Mouse (Mus musculus) heart, embryonic 13.5 days (tissue): Measurements from ENCODE around the gene Nhsl1. TPM values are rescaled to one million over a fixed set of nuclear protein-coding genes. Genes with fewer than 3 reads are reported as not detected.

ENCODE experiments used
- ATAC-seq: fragments of 200-750 bp; cut with Nextera tagmentation; 2 replicates; pipeline ENCODE4 v1.8.0; 2017; ENCODE audit warnings: moderate TSS enrichment; ENCODE audit not compliant: insufficient number of reproducible peaks, low FRiP score, low TSS enrichment; ENCODE audit errors: extremely low read depth
- H3K27ac ChIP-seq: fragments of 300-500 bp; sonication (generic); replicated peaks from 2 replicates; pipeline ENCODE4 v1.5.1; 2015; ENCODE audit warnings: moderate library complexity, mild to moderate bottlenecking, inconsistent platforms
- H3K27me3 ChIP-seq: fragments of 300-500 bp; sonication (generic); replicated peaks from 2 replicates; pipeline ENCODE4 v1.6.1; 2015; ENCODE audit warnings: mild to moderate bottlenecking, inconsistent platforms
- H3K36me3 ChIP-seq: fragments of 300-500 bp; sonication (generic); 2 replicates; pipeline ENCODE4 v1.6.1; 2015; ENCODE audit warnings: mild to moderate bottlenecking, inconsistent platforms
- H3K4me1 ChIP-seq: fragments of 300-500 bp; sonication (generic); 2 replicates; pipeline ENCODE4 v1.6.1; 2015; ENCODE audit warnings: inconsistent platforms
- H3K4me2 ChIP-seq: fragments of 300-500 bp; sonication (generic); 2 replicates; pipeline ENCODE4 v1.6.1; 2015; ENCODE audit warnings: inconsistent platforms, mild to moderate bottlenecking, moderate library complexity
- H3K4me3 ChIP-seq: fragments of 300-500 bp; sonication (generic); 2 replicates; pipeline ENCODE4 v1.5.1; 2015; ENCODE audit warnings: moderate library complexity, mild to moderate bottlenecking, inconsistent platforms
- H3K9ac ChIP-seq: fragments of 300-500 bp; sonication (generic); 2 replicates; pipeline ENCODE4 v1.6.1; 2015; ENCODE audit warnings: inconsistent platforms, mild to moderate bottlenecking, moderate library complexity
- H3K9me3 ChIP-seq: fragments of 300-500 bp; sonication (generic); 2 replicates; pipeline ENCODE4 v1.6.1; 2016; ENCODE audit warnings: inconsistent platforms
- WGBS: fragments of 180-500 bp; shearing (Covaris S2); methylation state at CpG from one replicate; pipeline ENCODE4 v1.1.7; 2015; ENCODE audit warnings: mixed read lengths; 5-methylcytosine and 5-hydroxymethylcytosine counted together
- polyA plus RNA-seq: library from polyadenylated mRNA; unstranded; fragments of >200 nt; fragmentation: Nextera tagmentation; extraction: Ambion mirVana; gene quantifications from 2 replicates; pipeline ENCODE4 v1.2.1, GENCODE M21; 2015

Nhsl1 gene
- polyA plus RNA-seq, 1 experiment from 2014 or later: 11.1 TPM

DNA sequence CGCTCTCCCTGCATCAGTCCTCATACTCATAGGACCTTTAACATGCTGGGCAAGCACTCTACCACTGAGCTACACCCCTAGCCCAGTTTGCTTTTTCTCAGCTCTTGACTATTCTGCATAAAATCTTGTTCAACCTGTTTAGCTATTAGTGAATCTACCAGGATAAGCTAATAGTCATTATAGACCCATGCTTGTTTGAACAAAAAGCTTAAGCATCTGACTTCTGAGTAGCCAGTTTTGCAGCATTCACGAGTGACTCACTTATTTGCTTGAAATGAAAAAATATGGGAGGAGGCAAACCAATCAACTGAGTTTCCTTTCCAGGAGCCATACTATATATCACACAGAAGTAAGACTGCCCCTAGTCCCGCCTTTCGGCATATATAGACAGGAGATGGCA lies 32.0 kb downstream of the Nhsl1 start:
- Histone ChIP-seq H3K4me2 (no peak overlapping the region), H3K9me3 (no peaks in the 10 kb centered on the region), H3K4me3 (no peak overlapping the region), H3K27ac (no peak overlapping the region), H3K27me3 (no peaks in the 10 kb centered on the region), H3K9ac (no peak overlapping the region), H3K4me1 (peaks cover 9% of the 10 kb centered on the region; the same call in 1 of the 2 replicates), H3K36me3 (no peaks in the 10 kb centered on the region)
- ATAC-seq: no peak
- 80% methylated on average over 4 of the region's 4 CpGs for WGBS

DNA sequence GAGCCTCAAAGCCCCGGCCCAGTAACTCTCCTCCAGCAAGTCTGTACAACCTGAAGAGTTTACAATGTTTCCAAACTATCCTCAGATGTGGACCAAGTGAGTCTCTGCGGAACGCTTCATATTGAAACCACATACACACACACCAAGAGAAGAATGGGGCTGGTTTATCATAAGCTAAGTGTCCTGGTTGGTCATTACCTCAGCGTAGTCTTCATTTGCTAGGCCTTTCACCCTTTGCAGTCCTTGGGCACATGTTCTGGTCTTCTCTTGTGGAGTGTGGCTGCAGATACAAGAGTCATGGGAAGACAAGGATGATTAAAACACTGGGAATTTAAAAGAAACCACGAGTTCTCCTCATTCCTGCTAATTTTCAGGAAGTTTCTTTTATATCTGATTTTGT lies 34.2 kb downstream of the Nhsl1 start:
- Histone ChIP-seq H3K27me3 (no peaks in the 10 kb centered on the region), H3K36me3 (no peaks in the 10 kb centered on the region), H3K4me1 (peaks cover 9% of the 10 kb centered on the region; the same call in 1 of the 2 replicates), H3K9ac (no peak overlapping the region), H3K9me3 (no peaks in the 10 kb centered on the region), H3K4me2 (no peak overlapping the region), H3K27ac (no peak overlapping the region), H3K4me3 (no peak overlapping the region)
- 77% methylated on average over 5 of the region's 5 CpGs for WGBS
- ATAC-seq: no peak

DNA sequence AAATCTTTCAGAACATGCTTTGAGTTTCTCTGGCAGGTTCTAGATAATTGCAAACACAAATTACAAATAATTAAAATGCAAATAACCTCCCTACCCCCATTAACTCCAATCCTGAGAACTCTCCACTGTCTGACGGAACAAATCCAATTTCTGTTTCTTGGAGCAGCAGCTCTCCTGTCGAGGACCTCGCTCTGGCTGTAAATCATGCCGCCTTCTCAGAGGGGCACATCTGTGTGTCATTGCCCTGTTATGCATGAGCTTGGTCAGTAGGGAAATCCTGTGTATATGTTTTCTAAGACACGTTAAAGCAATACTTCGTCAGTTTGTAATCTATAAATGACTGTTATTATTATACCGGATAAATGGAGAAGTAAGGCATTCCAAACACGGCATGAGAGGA lies 35.3 kb downstream of the Nhsl1 start:
- H3K4me2 ChIP-seq: no peak overlapping the region
- H3K36me3 ChIP-seq: no peaks in the 10 kb centered on the region
- no peaks in the 10 kb centered on the region for H3K9me3 ChIP-seq
- 72% methylated on average over 8 of the region's 8 CpGs for WGBS
- H3K4me1 ChIP-seq: peaks cover 9% of the 10 kb centered on the region; the same call in 1 of the 2 replicates
- H3K4me3 ChIP-seq: no peak overlapping the region
- no peaks in the 10 kb centered on the region for H3K27me3 ChIP-seq
- H3K27ac ChIP-seq: no peak overlapping the region
- no peak for ATAC-seq
- H3K9ac ChIP-seq: no peak overlapping the region

DNA sequence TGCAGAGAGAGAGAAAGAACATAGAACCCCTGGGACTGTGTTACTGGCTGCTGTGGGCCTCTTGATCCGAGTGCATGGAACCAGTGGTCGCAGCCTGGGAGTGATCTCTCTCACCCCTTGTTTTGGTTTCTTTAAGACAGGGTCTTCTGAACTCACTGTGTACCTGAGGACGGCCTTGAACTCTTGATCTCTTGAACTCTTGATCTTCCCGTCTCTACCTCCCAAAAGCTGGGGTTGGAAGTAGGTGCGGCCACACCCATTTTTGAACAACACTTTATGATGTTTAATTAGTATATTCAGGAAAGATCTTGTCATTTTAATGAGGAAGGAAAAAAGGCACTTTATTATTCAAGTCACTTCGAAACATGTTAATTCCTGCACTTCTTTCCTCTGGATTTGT lies 37.7 kb downstream of the Nhsl1 start:
- Histone ChIP-seq H3K36me3 (no peaks in the 10 kb centered on the region), H3K4me2 (no peak overlapping the region)

DNA sequence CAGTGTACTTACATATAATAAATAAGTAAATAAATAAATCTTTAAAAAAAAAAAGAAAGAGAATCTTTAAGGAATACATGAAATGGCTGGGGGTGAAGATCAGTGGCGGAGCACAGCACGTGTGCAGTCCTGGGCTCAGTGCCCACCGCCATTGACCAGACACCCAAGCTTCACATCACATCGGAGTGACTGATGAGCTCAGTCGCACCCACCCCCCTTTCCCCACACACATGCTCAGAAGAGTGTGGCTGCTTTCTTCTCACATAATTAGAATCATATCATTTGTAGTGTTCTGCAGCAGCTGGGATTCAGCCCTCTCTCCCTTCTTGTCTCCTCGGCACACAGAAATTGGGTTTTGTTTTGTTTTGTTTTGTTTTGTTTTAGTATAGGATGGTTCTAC lies 38.4 kb downstream of the Nhsl1 start:
- no peak overlapping the region for H3K27ac ChIP-seq
- no peaks in the 10 kb centered on the region for H3K9me3 ChIP-seq
- no peaks in the 10 kb centered on the region for H3K27me3 ChIP-seq
- H3K36me3 ChIP-seq: no peaks in the 10 kb centered on the region
- H3K4me3 ChIP-seq: no peak overlapping the region
- no peak for ATAC-seq
- no peak overlapping the region for H3K9ac ChIP-seq
- H3K4me1 ChIP-seq: peaks cover 9% of the 10 kb centered on the region; the same call in 1 of the 2 replicates
- 81% methylated on average over 6 of the region's 6 CpGs for WGBS
- H3K4me2 ChIP-seq: no peak overlapping the region

More for the DNA sequence above, 37.7 kb downstream of the Nhsl1 start:
- WGBS: 82% methylated on average over 6 of the region's 6 CpGs
- no peak overlapping the region for H3K9ac ChIP-seq
- no peak overlapping the region for H3K27ac ChIP-seq
- peaks cover 9% of the 10 kb centered on the region; the same call in 1 of the 2 replicates for H3K4me1 ChIP-seq
- no peaks in the 10 kb centered on the region for H3K27me3 ChIP-seq
- H3K4me3 ChIP-seq: no peak overlapping the region
- no peak for ATAC-seq
- H3K9me3 ChIP-seq: no peaks in the 10 kb centered on the region

DNA sequence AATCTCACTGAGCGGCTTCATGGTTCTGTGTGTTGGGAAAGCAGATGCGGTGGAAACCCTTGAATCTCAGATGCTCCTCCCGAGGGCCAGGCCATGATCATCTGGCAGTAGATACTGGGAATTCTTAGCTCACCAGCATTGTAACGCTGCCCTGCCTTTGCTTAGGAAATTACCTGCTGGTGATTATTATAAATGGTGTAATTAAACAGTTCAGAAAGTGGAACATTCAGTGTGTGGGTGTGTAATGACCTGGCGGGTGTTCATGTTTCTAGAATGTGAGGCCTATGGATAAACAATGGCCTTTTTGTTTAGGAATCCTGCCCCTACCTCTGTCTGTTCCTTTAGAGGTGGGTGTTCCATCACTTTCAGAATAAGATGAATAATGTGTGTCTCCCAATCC lies 39.7 kb downstream of the Nhsl1 start:
- Histone ChIP-seq H3K4me1 (peaks cover 2% of the 10 kb centered on the region; the same call in 1 of the 2 replicates), H3K4me2 (no peak overlapping the region)
- WGBS: 83% methylated on average over 5 of the region's 5 CpGs

DNA sequence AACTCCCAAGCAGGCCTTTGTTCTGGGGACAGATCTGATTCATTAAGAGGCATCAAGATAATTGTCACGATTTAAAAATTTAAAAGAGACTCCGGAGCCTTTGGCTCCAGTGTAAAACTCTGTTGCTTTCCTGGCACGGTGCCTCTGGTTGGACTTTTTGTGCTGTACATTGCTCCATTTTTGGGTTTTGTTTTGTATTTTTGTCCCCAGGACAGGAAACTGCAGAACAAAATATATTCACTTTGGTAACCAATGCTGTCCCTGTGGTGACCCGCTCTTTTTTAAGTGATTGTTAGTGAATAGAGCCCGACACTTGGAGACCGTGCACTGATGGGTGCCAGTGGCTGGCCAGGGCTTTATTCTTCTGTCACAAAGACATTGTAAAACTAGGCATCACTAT lies 41.4 kb downstream of the Nhsl1 start:
- 89% methylated on average over 6 of the region's 6 CpGs for WGBS
- no peaks in the 10 kb centered on the region for H3K27me3 ChIP-seq
- no peaks in the 10 kb centered on the region for H3K36me3 ChIP-seq
- H3K4me3 ChIP-seq: no peak overlapping the region
- no peaks in the 10 kb centered on the region for H3K9me3 ChIP-seq
- no peak for ATAC-seq
- H3K4me1 ChIP-seq: no peaks in the 10 kb centered on the region
- H3K4me2 ChIP-seq: no peak overlapping the region
- no peak overlapping the region for H3K27ac ChIP-seq
- no peak overlapping the region for H3K9ac ChIP-seq

More for the DNA sequence above, 39.7 kb downstream of the Nhsl1 start:
- Histone ChIP-seq H3K9ac (no peak overlapping the region), H3K36me3 (no peaks in the 10 kb centered on the region), H3K4me3 (no peak overlapping the region), H3K27me3 (no peaks in the 10 kb centered on the region), H3K27ac (no peak overlapping the region), H3K9me3 (no peaks in the 10 kb centered on the region)
- no peak for ATAC-seq

DNA sequence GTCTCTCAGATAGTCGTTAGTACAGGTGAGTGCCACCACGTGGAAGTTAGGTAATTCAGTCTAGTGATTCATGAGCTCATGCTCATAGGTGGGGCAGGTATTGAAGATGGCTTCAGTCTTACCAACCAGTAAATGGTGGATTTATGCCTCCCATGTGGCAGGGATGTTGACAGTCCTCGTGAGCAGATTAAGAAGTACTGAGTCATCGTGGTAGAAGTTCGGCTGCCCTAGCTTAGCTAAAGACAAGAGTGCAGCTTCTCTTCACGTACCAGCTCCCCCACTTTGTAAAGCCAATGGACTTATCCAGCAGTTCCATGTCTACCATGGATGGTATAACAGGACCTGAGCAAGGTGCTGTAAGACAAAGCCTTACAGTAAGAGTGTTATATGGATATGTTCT lies 46.6 kb downstream of the Nhsl1 start:
- Histone ChIP-seq H3K4me2 (no peak overlapping the region), H3K9ac (no peak overlapping the region), H3K36me3 (no peaks in the 10 kb centered on the region), H3K4me3 (no peak overlapping the region), H3K9me3 (no peaks in the 10 kb centered on the region), H3K27ac (no peak overlapping the region), H3K4me1 (peaks cover 2% of the 10 kb centered on the region), H3K27me3 (no peaks in the 10 kb centered on the region)
- ATAC-seq: no peak
- 78% methylated on average over 6 of the region's 6 CpGs for WGBS

DNA sequence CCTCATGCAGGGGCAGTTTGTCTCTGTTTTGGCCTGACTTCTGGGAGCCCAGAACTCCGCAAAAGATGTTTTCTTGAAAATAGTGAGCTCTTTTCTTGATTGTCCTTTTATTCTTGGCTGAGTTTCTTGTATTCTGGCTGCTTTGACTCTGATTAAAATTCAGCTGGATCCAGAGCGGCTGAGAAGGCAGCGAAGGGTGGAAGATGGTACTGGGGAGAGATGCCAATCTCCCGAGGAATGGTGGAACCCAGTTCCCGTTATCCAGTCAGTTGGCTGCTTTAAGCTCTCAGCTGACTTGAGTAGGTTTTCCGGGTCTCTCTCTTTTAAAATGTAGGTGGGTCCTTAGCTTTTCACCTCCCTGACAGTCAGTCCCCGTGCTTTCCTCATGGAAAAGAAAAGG lies 47.9 kb downstream of the Nhsl1 start:
- Histone ChIP-seq H3K9ac (no peak overlapping the region), H3K4me1 (peaks cover 14% of the 10 kb centered on the region), H3K27me3 (no peaks in the 10 kb centered on the region), H3K27ac (no peak overlapping the region), H3K36me3 (no peaks in the 10 kb centered on the region), H3K4me3 (no peak overlapping the region), H3K4me2 (no peak overlapping the region), H3K9me3 (no peaks in the 10 kb centered on the region)
- WGBS: 66% methylated on average over 7 of the region's 7 CpGs
- ATAC-seq: no peak

DNA sequence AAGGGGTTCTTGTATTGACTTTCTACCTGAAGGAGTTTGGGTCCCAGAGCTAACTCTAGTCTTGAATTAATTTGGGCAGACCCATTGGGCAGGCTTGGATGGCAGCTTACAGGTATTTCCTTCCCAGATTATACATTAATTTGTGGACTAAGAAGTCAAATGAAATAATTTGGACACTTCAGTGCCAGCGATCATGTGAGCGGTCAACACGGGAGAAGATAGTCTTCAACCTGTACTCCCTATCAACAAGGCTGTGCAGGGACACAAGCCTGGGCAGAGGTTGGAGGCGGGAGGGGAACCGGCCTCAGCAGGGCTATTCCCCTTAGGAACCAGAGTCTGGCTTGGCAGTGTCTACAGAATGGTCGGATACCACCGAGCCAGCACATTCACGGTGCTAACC lies 49.3 kb downstream of the Nhsl1 start:
- Histone ChIP-seq H3K4me3 (no peak overlapping the region), H3K4me1 (peaks cover 21% of the 10 kb centered on the region), H3K4me2 (no peak overlapping the region), H3K27me3 (no peaks in the 10 kb centered on the region), H3K27ac (no peak overlapping the region), H3K9me3 (no peaks in the 10 kb centered on the region), H3K36me3 (no peaks in the 10 kb centered on the region), H3K9ac (no peak overlapping the region)
- 88% methylated on average over 8 of the region's 8 CpGs for WGBS
- ATAC-seq: no peak

DNA sequence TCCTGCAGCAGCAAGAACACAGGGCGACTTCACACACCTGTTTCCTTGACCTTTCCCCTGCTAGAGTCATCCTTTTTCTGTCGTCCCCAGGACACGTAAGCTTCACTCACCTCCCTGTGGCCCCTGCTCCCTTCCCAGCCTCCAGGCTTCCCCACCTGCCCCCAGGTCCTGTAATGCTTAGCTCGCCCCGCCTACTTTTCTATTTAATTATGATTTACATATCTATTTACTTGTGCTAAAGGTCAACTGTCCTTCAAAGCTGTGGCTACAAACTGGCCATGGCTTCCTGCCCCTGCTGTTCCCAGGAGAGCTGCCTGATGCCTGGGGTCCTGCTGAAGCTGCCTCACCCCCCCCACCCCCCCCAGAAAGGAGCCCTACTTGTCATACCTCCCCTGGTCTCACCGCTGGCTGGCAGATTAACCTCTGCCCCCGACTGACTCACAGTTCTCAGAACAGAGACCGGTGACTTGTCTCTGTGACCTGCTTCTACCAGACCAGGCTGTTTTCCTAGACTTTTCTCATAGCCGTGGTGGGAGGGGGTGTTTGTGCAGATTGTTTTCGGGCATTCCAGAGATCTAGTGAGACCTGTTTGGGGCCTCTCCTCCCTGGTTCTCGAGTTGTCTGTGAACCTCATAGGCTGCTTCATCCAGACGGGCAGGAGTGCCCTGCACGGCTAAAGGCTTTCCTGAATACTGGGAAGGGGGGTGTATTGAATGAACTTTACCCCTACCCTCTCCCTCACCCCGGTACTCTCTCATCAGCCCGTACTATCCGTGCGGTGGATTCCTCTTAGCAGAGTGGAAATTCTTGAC lies 51.9 kb downstream of the Nhsl1 start:
- H3K4me3 ChIP-seq: no peak overlapping the region
- peak overlapping the region; percentile 10; the same call in 1 of the 2 replicates for H3K4me2 ChIP-seq
- WGBS: 38% methylated on average over 17 of the region's 17 CpGs
- H3K36me3 ChIP-seq: no peaks in the 10 kb centered on the region
- peak overlapping the region; percentile 33 for H3K9ac ChIP-seq
- no peaks in the 10 kb centered on the region for H3K27me3 ChIP-seq
- peaks cover 21% of the 10 kb centered on the region for H3K4me1 ChIP-seq
- H3K27ac ChIP-seq: no peak overlapping the region
- ATAC-seq: no peak
- H3K9me3 ChIP-seq: no peaks in the 10 kb centered on the region

DNA sequence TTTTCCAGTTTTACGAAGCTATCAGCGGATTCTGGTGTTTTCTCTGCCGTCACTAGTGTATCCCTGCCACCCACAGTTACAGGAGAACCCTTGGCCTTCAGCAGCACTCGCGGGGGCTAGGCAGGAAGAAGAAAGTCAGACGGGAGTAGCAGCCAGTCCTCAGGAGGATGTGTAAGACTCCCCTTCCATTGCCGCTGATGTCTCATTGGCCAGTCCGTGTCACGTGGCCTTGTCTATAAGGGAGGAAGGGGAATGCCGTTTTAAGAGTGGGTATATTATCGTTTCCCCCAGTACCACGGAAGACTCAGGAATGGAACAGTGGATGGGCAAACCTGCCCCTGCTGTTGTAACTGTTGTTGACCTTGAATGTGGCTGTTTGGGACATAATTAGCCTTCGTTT lies 53.1 kb downstream of the Nhsl1 start:
- no peak overlapping the region for H3K27ac ChIP-seq
- H3K4me3 ChIP-seq: peak overlapping the region; percentile 32
- H3K9me3 ChIP-seq: no peaks in the 10 kb centered on the region
- peaks cover 21% of the 10 kb centered on the region for H3K4me1 ChIP-seq
- ATAC-seq: no peak
- H3K36me3 ChIP-seq: no peaks in the 10 kb centered on the region
- peak overlapping the region; percentile 49 for H3K4me2 ChIP-seq
- no peaks in the 10 kb centered on the region for H3K27me3 ChIP-seq
- 53% methylated on average over 13 of the region's 13 CpGs for WGBS
- H3K9ac ChIP-seq: no peak overlapping the region
